Mouse (Mus musculus): ENCODE results near the gene Idnk. TPM values are rescaled to one million over a fixed set of nuclear protein-coding genes. Genes with fewer than 3 reads are reported as not detected.

The Idnk gene
- total and polyA plus RNA-seq, 3 experiments, result 29.5 to 50.3 TPM; not detected in 1

- TF ChIP-seq RCOR1 (IDR thresholded peaks at IDR 0.05; ENCODE audit: low read depth, low read length) (peak; percentile 40; the same call in 1 of the 2 replicates), MAZ (IDR thresholded peaks at IDR 0.05; ENCODE audit: low read depth, low read length) (peak; percentile 57), E2F4 (IDR thresholded peaks at IDR 0.05; ENCODE audit: borderline replicate concordance, low read depth, low read length) (no peak), POLR2A (IDR thresholded peaks at IDR 0.05; ENCODE audit: control insufficient read depth in 1 of 2, insufficient read depth in 1 of 2, low read depth in 1 of 2, low read length in 2 of 2, poor library complexity in 1 of 2) (0 out of 4 replicates have a peak, but pooled peaks of 1 of the 2 experiments have one; percentile 30), MAX (IDR thresholded peaks at IDR 0.05; ENCODE audit: low read length) (no peak), MEF2A (IDR thresholded peaks at IDR 0.05; ENCODE audit: extremely low read depth, insufficient replicate concordance, low read depth, low read length, poor library complexity, severe bottlenecking) (no peak), EP300 (IDR thresholded peaks at IDR 0.05; ENCODE audit: low read depth in 1 of 2, low read length in 2 of 2) (peak; percentile 40 to 56; a peak in 3 of 4 replicates), USF2 (IDR thresholded peaks at IDR 0.05; ENCODE audit: borderline replicate concordance in 1 of 2, insufficient read depth in 1 of 2, low read depth in 1 of 2, low read length in 2 of 2) (no peak), ZNF384 (IDR thresholded peaks at IDR 0.05; ENCODE audit: low read depth, low read length) (peak; percentile 58; the same call in 1 of the 2 replicates), MYB (IDR thresholded peaks at IDR 0.05; ENCODE audit: low read depth, low read length) (no peak), NELFE (IDR thresholded peaks at IDR 0.05; ENCODE audit: low read depth, low read length) (peak; percentile 37; the same call in 1 of the 2 replicates)
These were observed 9.1 kb upstream of the Idnk start (continued) for GRCm38 (mm10) chr13:58148256-58148831.

DNA sequence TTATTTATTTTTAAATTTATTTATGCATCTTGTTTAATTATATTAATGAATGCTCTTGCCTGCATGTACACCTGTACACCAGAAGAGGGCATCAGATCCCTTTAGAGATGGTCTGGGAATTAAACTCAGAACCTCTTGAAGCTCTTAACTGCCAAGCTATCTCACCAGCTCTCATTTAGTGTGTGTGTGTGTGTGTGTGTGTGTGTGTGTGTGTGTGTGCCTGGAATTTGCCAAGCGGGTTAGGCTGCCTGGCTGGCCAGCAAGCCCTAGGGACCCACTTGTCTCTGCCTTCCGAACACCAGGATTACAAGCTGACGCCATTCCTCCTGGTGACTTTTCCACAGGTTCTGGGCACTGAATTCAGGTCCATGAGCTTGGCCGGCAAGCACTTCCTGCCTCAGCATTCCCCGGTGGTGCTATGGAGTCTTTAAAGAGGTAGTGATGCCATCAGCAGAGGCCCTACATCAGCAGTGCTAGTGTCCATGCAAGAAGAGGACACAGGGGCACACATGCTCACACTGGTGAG is 8.4 kb upstream of the Idnk start:
- Histone ChIP-seq H3K79me2 (ENCODE audit: control insufficient read depth, insufficient read depth, low read length, poor library complexity) (0 out of 2 replicates have a peak, but pooled peaks cover 6% of the 10 kb centered on the region), H3K9ac (ENCODE audit: control insufficient read depth, low read depth, low read length, poor library complexity, severe bottlenecking) (peak overlapping the region; percentile 70)
- peak; percentile 84 for DNase-seq (ENCODE audit: low read depth, low spot score)
- TF ChIP-seq USF2 (IDR thresholded peaks at IDR 0.05; ENCODE audit: borderline replicate concordance in 1 of 2, insufficient read depth in 1 of 2, low read depth in 1 of 2, low read length in 2 of 2), result no peak
- TF ChIP-seq NELFE (IDR thresholded peaks at IDR 0.05; ENCODE audit: low read depth, low read length), result peak; percentile 34
- no peak for TF ChIP-seq TAL1 (IDR thresholded peaks at IDR 0.05; ENCODE audit: low read length)
- 0 out of 2 replicates have a peak, but pooled peaks have one; percentile 20 for TF ChIP-seq MAZ (IDR thresholded peaks at IDR 0.05; ENCODE audit: low read depth, low read length)
- TF ChIP-seq ZKSCAN1 (IDR thresholded peaks at IDR 0.05; ENCODE audit: low read depth, low read length), result no peak
- no peak for TF ChIP-seq ZMIZ1 (IDR thresholded peaks at IDR 0.05; ENCODE audit: low read depth, low read length)
- no peak for TF ChIP-seq NRF1 (IDR thresholded peaks at IDR 0.05; ENCODE audit: insufficient read depth, low read depth, low read length, poor library complexity, severe bottlenecking)
- TF ChIP-seq ELF1 (IDR thresholded peaks at IDR 0.05; ENCODE audit: low read depth, low read length), result peak; percentile 39; the same call in 1 of the 2 replicates
- 0 out of 2 replicates have a peak, but pooled peaks have one; percentile 37 for TF ChIP-seq MAX (IDR thresholded peaks at IDR 0.05; ENCODE audit: low read length)
- no peak for TF ChIP-seq POLR2AphosphoS2 (IDR thresholded peaks at IDR 0.05; ENCODE audit: low read length)
- TF ChIP-seq GABPA (IDR thresholded peaks at IDR 0.05; ENCODE audit: low read depth, low read length), result 0 out of 2 replicates have a peak, but pooled peaks have one; percentile 19
- no peak for TF ChIP-seq MEF2A (IDR thresholded peaks at IDR 0.05; ENCODE audit: extremely low read depth, insufficient replicate concordance, low read depth, low read length, poor library complexity, severe bottlenecking)
- TF ChIP-seq POLR2A (IDR thresholded peaks at IDR 0.05; ENCODE audit: control insufficient read depth in 1 of 2, insufficient read depth in 1 of 2, low read depth in 1 of 2, low read length in 2 of 2, poor library complexity in 1 of 2), result peak in 1 of 2 experiments; percentile 42; a peak in 1 of 4 replicates
- TF ChIP-seq SMC3 (IDR thresholded peaks at IDR 0.05; ENCODE audit: low read depth, low read length), result peak; percentile 40
- peak; percentile 59 for TF ChIP-seq SIN3A (IDR thresholded peaks at IDR 0.05; ENCODE audit: low read length)
- TF ChIP-seq BHLHE40 (IDR thresholded peaks at IDR 0.05; ENCODE audit: borderline replicate concordance, low read depth, low read length), result no peak
- no peak for TF ChIP-seq JUND (IDR thresholded peaks at IDR 0.05; ENCODE audit: low read depth, low read length)
- peak; percentile 47 for TF ChIP-seq MXI1 (IDR thresholded peaks at IDR 0.05; ENCODE audit: low read depth, low read length)
- TF ChIP-seq RAD21 (IDR thresholded peaks at IDR 0.05; ENCODE audit: low read depth, low read length), result peak; percentile 69
- TF ChIP-seq HCFC1 (IDR thresholded peaks at IDR 0.05; ENCODE audit: low read depth, low read length), result peak; percentile 29; the same call in 1 of the 2 replicates
- no peak for TF ChIP-seq CHD2 (IDR thresholded peaks at IDR 0.05; ENCODE audit: low read length)
- no peak for TF ChIP-seq E2F4 (IDR thresholded peaks at IDR 0.05; ENCODE audit: borderline replicate concordance, low read depth, low read length)
- peak; percentile 28; the same call in 1 of the 2 replicates for TF ChIP-seq ETS1 (IDR thresholded peaks at IDR 0.05; ENCODE audit: low read depth, low read length)
- TF ChIP-seq ZC3H11A (IDR thresholded peaks at IDR 0.05; ENCODE audit: low read depth, low read length), result peak; percentile 44; the same call in 1 of the 2 replicates
- TF ChIP-seq TCF12 (IDR thresholded peaks at IDR 0.05; ENCODE audit: low read depth, low read length), result peak; percentile 36; the same call in 1 of the 2 replicates
- TF ChIP-seq ZNF384 (IDR thresholded peaks at IDR 0.05; ENCODE audit: low read depth, low read length), result no peak
- TF ChIP-seq CTCF (IDR thresholded peaks at IDR 0.05 in 2 of 3, conservative IDR thresholded peaks at IDR 0.05 in 1 of 3; ENCODE audit: control insufficient read depth in 1 of 3, insufficient read depth in 1 of 3, low read depth in 2 of 3, low read length in 3 of 3, poor library complexity in 1 of 3, severe bottlenecking in 1 of 3), result peak; percentile 33 to 65 (median 56); a peak in 5 of 6 replicates

More for the DNA sequence above, 8.4 kb upstream of the Idnk start:
- peak overlapping the region; percentile 45 for H3K27ac ChIP-seq (ENCODE audit: control insufficient read depth, low read depth, low read length)
- peak overlapping the region; percentile 64 for H3K4me3 ChIP-seq (ENCODE audit: control insufficient read depth in 1 of 2, insufficient read depth in 1 of 2, low read depth in 2 of 2, low read length in 2 of 2)
- peaks cover 0 to 6% of the 10 kb centered on the region in 2 experiments; a peak in 2 of 4 replicates for H3K36me3 ChIP-seq (ENCODE audit: control insufficient read depth in 1 of 2, insufficient read depth in 2 of 2, low read length in 2 of 2)
- peaks cover 0 to 11% of the 10 kb centered on the region in 2 experiments; a peak in 2 of 4 replicates for H3K4me1 ChIP-seq (ENCODE audit: control insufficient read depth in 1 of 2, insufficient read depth in 2 of 2, low read length in 2 of 2)
- no peaks in the 10 kb centered on the region for H3K27me3 ChIP-seq (ENCODE audit: control insufficient read depth in 1 of 2, insufficient read depth in 2 of 2, low read length in 2 of 2)
- no peaks in the 10 kb centered on the region for H3K9me3 ChIP-seq (replicated peaks; ENCODE audit: insufficient read depth, low read length)

All from MEL (cell line).